Mouse (Mus musculus): ENCODE measurements around the gene Ccdc124. TPM values are rescaled to one million over a fixed set of nuclear protein-coding genes. Genes with fewer than 3 reads are reported as not detected.
"Not testable (repeated sequence)": the region's sequence is repeated elsewhere in the genome, so short reads cannot be mapped to it uniquely, and the experiment has no call there.

Gene Ccdc124
- polyA plus RNA-seq, 1 experiment = 26.5 TPM

GRCm38 (mm10) chr8:70833018-70833482 is 40.7 kb downstream of the Ccdc124 start:
- peaks cover 14% of the 10 kb centered on the region; the same call in 1 of the 2 replicates for H3K4me1 ChIP-seq (ENCODE audit: control insufficient read depth, insufficient read depth, insufficient read length)
- H3K36me3 ChIP-seq (ENCODE audit: control insufficient read depth, insufficient read depth, low read length) = peaks cover 16% of the 10 kb centered on the region
- peak overlapping the region; percentile 85 for H3K27ac ChIP-seq (ENCODE audit: insufficient read depth, low read length)
- peak overlapping the region; percentile 22; the same call in 1 of the 2 replicates for H3K4me3 ChIP-seq (ENCODE audit: extremely low read depth, insufficient read depth, insufficient read length)
- H3K27me3 ChIP-seq (ENCODE audit: control insufficient read depth, insufficient read depth, low read length) = no peaks in the 10 kb centered on the region
- TF ChIP-seq POLR2A (IDR thresholded peaks at IDR 0.05; ENCODE audit: low read depth, low read length) (no peak), CTCF (IDR thresholded peaks at IDR 0.05; ENCODE audit: extremely low read depth, insufficient read depth, insufficient read length, insufficient replicate concordance) (no peak)
- no peak for DNase-seq (ENCODE audit: low read depth in 1 of 2, low spot score in 2 of 2)
- 17% methylated on average over 9 of the region's 9 CpGs for WGBS

GRCm38 (mm10) chr8:70832371-70832770 is 41.4 kb downstream of the Ccdc124 start:
- 84% methylated on average over 11 of the region's 11 CpGs for WGBS
- Histone ChIP-seq H3K36me3 (ENCODE audit: control insufficient read depth, insufficient read depth, low read length) (peaks cover 16% of the 10 kb centered on the region), H3K27me3 (ENCODE audit: control insufficient read depth, insufficient read depth, low read length) (no peaks in the 10 kb centered on the region), H3K27ac (ENCODE audit: insufficient read depth, low read length) (peak overlapping the region; percentile 85; the same call in 1 of the 2 replicates), H3K4me1 (ENCODE audit: control insufficient read depth, insufficient read depth, insufficient read length) (peaks cover 14% of the 10 kb centered on the region; the same call in 1 of the 2 replicates), H3K4me3 (ENCODE audit: extremely low read depth, insufficient read depth, insufficient read length) (no peak overlapping the region)
- TF ChIP-seq CTCF (IDR thresholded peaks at IDR 0.05; ENCODE audit: extremely low read depth, insufficient read depth, insufficient read length, insufficient replicate concordance) (no peak), POLR2A (IDR thresholded peaks at IDR 0.05; ENCODE audit: low read depth, low read length) (no peak)
- DNase-seq (ENCODE audit: low read depth in 1 of 2, low spot score in 2 of 2) = no peak

GRCm38 (mm10) chr8:70831517-70831916 is 42.2 kb downstream of the Ccdc124 start:
- TF ChIP-seq POLR2A (IDR thresholded peaks at IDR 0.05; ENCODE audit: low read depth, low read length) = no peak
- no peak for TF ChIP-seq CTCF (IDR thresholded peaks at IDR 0.05; ENCODE audit: extremely low read depth, insufficient read depth, insufficient read length, insufficient replicate concordance)
- DNase-seq (ENCODE audit: low read depth in 1 of 2, low spot score in 2 of 2) = no peak
- H3K4me3 ChIP-seq (ENCODE audit: extremely low read depth, insufficient read depth, insufficient read length) = no peak overlapping the region

DNA sequence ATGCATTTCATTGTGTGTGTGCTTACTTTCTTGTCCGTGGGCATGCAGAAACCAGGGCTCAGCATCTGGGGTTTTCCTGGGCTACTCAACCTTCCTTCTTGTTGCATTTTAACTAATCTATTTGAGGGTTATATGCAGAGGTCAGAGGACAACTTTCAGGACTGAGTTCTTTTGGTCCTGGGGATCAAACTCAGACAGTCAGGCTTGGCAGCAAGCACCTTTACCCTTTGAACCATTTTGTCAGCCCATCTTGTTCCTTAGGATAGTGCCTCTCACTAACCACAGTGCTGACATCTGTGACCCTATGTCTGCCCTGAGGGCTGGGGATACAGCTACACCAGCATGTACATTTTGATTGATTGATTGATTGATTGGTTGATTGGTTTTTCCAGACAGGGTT is 45.9 kb downstream of the Ccdc124 start:
- Histone ChIP-seq H3K36me3 (ENCODE audit: control insufficient read depth, insufficient read depth, low read length) (no peaks in the 10 kb centered on the region), H3K4me3 (ENCODE audit: extremely low read depth, insufficient read depth, insufficient read length) (no peak overlapping the region), H3K27me3 (ENCODE audit: control insufficient read depth, insufficient read depth, low read length) (no peaks in the 10 kb centered on the region), H3K27ac (ENCODE audit: insufficient read depth, low read length) (no peak overlapping the region), H3K4me1 (ENCODE audit: control insufficient read depth, insufficient read depth, insufficient read length) (peaks cover 1% of the 10 kb centered on the region; the same call in 1 of the 2 replicates)
- no peak for TF ChIP-seq POLR2A (IDR thresholded peaks at IDR 0.05; ENCODE audit: low read depth, low read length)
- no peak for TF ChIP-seq CTCF (IDR thresholded peaks at IDR 0.05; ENCODE audit: extremely low read depth, insufficient read depth, insufficient read length, insufficient replicate concordance)
- WGBS = 89% methylated on average over 1 of the region's 1 CpGs
- no peak for DNase-seq (ENCODE audit: low read depth in 1 of 2, low spot score in 2 of 2)

More at GRCm38 (mm10) chr8:70831517-70831916, 42.2 kb downstream of the Ccdc124 start:
- H3K36me3 ChIP-seq (ENCODE audit: control insufficient read depth, insufficient read depth, low read length) = peaks cover 9% of the 10 kb centered on the region
- H3K27ac ChIP-seq (ENCODE audit: insufficient read depth, low read length) = no peak overlapping the region
- H3K4me1 ChIP-seq (ENCODE audit: control insufficient read depth, insufficient read depth, insufficient read length) = peaks cover 14% of the 10 kb centered on the region; the same call in 1 of the 2 replicates
- 95% methylated on average over 8 of the region's 8 CpGs for WGBS
- H3K27me3 ChIP-seq (ENCODE audit: control insufficient read depth, insufficient read depth, low read length) = no peaks in the 10 kb centered on the region

- no peak for DNase-seq (ENCODE audit: low read depth in 1 of 2, low spot score in 2 of 2)
- Histone ChIP-seq H3K27me3 (ENCODE audit: control insufficient read depth, insufficient read depth, low read length) (no peaks in the 10 kb centered on the region), H3K36me3 (ENCODE audit: control insufficient read depth, insufficient read depth, low read length) (no peaks in the 10 kb centered on the region), H3K27ac (ENCODE audit: insufficient read depth, low read length) (no peak overlapping the region), H3K4me3 (ENCODE audit: extremely low read depth, insufficient read depth, insufficient read length) (no peak overlapping the region), H3K4me1 (ENCODE audit: control insufficient read depth, insufficient read depth, insufficient read length) (no peaks in the 10 kb centered on the region)
- 95% methylated on average over 2 of the region's 2 CpGs for WGBS
- TF ChIP-seq CTCF (IDR thresholded peaks at IDR 0.05; ENCODE audit: extremely low read depth, insufficient read depth, insufficient read length, insufficient replicate concordance) (no peak), POLR2A (IDR thresholded peaks at IDR 0.05; ENCODE audit: low read depth, low read length) (no peak)
These were observed 46.7 kb downstream of the Ccdc124 start for GRCm38 (mm10) chr8:70827010-70827409.

GRCm38 (mm10) chr8:70825816-70826215 is 47.9 kb downstream of the Ccdc124 start:
- no peak overlapping the region for H3K4me3 ChIP-seq (ENCODE audit: extremely low read depth, insufficient read depth, insufficient read length)
- no peak for TF ChIP-seq POLR2A (IDR thresholded peaks at IDR 0.05; ENCODE audit: low read depth, low read length)
- no peak for TF ChIP-seq CTCF (IDR thresholded peaks at IDR 0.05; ENCODE audit: extremely low read depth, insufficient read depth, insufficient read length, insufficient replicate concordance)
- WGBS = 85% methylated on average over 8 of the region's 8 CpGs

DNA sequence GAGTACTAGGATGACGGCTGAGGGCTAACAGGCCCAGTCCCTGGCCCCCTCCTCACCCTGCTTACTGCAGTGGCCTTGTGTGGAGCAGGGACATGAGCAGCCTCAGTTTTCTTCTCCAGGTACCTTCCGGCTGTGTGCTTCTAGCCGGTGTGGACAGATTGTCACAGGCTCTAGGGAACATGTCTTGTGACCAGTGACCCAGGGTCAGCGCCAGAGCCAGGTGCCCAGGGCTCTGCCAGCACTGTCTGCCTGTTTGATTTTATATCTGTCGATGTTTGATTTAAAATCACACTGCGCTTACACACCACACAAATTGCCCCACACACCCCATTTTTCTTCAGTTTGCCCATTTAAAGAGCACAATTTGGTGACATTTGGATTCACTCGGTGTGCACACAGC is 49.9 kb downstream of the Ccdc124 start:
- no peak for DNase-seq (ENCODE audit: low read depth in 1 of 2, low spot score in 2 of 2)
- H3K4me3 ChIP-seq (ENCODE audit: extremely low read depth, insufficient read depth, insufficient read length) = no peak overlapping the region
- H3K27ac ChIP-seq (ENCODE audit: insufficient read depth, low read length) = no peak overlapping the region
- H3K27me3 ChIP-seq (ENCODE audit: control insufficient read depth, insufficient read depth, low read length) = no peaks in the 10 kb centered on the region
- TF ChIP-seq POLR2A (IDR thresholded peaks at IDR 0.05; ENCODE audit: low read depth, low read length) = no peak
- no peak for TF ChIP-seq CTCF (IDR thresholded peaks at IDR 0.05; ENCODE audit: extremely low read depth, insufficient read depth, insufficient read length, insufficient replicate concordance)
- H3K4me1 ChIP-seq (ENCODE audit: control insufficient read depth, insufficient read depth, insufficient read length) = no peaks in the 10 kb centered on the region
- H3K36me3 ChIP-seq (ENCODE audit: control insufficient read depth, insufficient read depth, low read length) = no peaks in the 10 kb centered on the region
- WGBS = 94% methylated on average over 7 of the region's 7 CpGs

More at GRCm38 (mm10) chr8:70825816-70826215, 47.9 kb downstream of the Ccdc124 start:
- no peak for DNase-seq (ENCODE audit: low read depth in 1 of 2, low spot score in 2 of 2)
- Histone ChIP-seq H3K36me3 (ENCODE audit: control insufficient read depth, insufficient read depth, low read length) (no peaks in the 10 kb centered on the region), H3K27ac (ENCODE audit: insufficient read depth, low read length) (no peak overlapping the region), H3K4me1 (ENCODE audit: control insufficient read depth, insufficient read depth, insufficient read length) (no peaks in the 10 kb centered on the region), H3K27me3 (ENCODE audit: control insufficient read depth, insufficient read depth, low read length) (no peaks in the 10 kb centered on the region)

DNA sequence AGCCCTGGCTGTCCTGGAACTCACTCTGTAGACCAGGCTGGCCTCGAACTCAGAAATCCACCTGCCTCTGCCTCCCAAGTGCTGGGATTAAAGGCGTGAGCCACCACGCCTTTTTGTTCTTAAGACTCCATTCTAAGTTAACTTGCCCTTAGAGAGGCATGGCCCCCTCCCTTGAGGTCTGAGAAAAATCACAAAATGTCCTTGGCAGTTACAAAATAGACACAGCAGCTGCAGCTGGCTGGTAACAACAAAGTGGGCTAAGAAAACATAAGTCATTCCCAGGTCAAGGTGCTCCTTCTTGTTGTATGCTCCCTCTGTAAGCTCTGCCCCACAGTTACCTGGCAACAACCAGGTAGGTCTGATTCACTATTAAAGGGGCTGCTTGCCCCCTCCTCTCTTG is 51.1 kb downstream of the Ccdc124 start:
- H3K4me3 ChIP-seq (ENCODE audit: extremely low read depth, insufficient read depth, insufficient read length); H3K27ac ChIP-seq (ENCODE audit: insufficient read depth, low read length); H3K36me3 ChIP-seq (ENCODE audit: control insufficient read depth, insufficient read depth, low read length); H3K4me1 ChIP-seq (ENCODE audit: control insufficient read depth, insufficient read depth, insufficient read length); DNase-seq (ENCODE audit: low read depth in 1 of 2, low spot score in 2 of 2); H3K27me3 ChIP-seq (ENCODE audit: control insufficient read depth, insufficient read depth, low read length): not testable (repeated sequence)
- 81% methylated on average over 3 of the region's 3 CpGs for WGBS
